Mouse (Mus musculus): Measurements from ENCODE around the gene Nop53.

DNA sequence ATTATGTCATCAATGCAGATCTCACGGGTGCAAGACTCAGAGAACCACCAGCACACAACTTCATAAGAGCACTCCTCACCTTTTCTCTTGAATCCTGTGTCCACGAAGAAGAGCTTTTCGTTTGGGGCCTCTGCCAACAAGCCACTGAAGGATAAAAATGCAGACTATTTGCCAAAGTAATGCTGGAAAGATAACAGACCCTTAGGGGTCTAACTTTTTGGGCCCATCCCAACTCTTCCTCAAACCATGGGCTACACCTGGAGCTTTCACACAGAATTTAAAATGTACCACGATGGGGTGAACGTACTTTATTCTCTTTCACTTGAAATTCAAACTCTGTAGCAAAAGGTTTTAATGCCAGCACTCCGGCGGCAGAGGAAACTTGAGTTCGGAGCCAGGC is 663 bp downstream of the Nop53 start:
- TF ChIP-seq CTCF (IDR thresholded peaks at IDR 0.05; ENCODE audit: borderline replicate concordance, extremely low read depth, insufficient read depth, insufficient read length) = no peak
- TF ChIP-seq POLR2A (IDR thresholded peaks at IDR 0.05; ENCODE audit: borderline replicate concordance, extremely low read depth, insufficient read depth, insufficient read length, poor library complexity, severe bottlenecking) = no peak

All from brain, embryonic 14.5 days (tissue).